Mouse (Mus musculus) ES-E14 (cell line): ENCODE measurements at regions not wholly inside any gene's neighbourhood (a gene's known extent, or its start where the extent isn't known, plus 50 kb on each side); places are given as distances from the start of the nearest gene placed in this dataset.
A peak's percentile ranks its signal among the peaks of the same experiment; 100 is the strongest.

ENCODE experiments used
- DNase-seq: peaks from one replicate; pipeline ENCODE4 v3.0.0-alpha.2; 2013; ENCODE audit warnings: low read depth, low spot score
- H3K27ac ChIP-seq: 2 replicates; pipeline ENCODE4 v1.5.1; 2012; ENCODE audit warnings: low read depth, mild to moderate bottlenecking, low read length, moderate library complexity, mixed read lengths; ENCODE audit not compliant: poor library complexity, insufficient read depth, severe bottlenecking
- H3K36me3 ChIP-seq: 2 replicates; pipeline ENCODE4 v1.6.1; 2012; ENCODE audit warnings: mild to moderate bottlenecking, low read length, moderate library complexity, mixed read lengths; ENCODE audit not compliant: control insufficient read depth, poor library complexity, insufficient read depth, severe bottlenecking
- H3K4me1 ChIP-seq, 2 experiments: fragments of 150-350 bp in 1 of 2; sonication (generic) in 1 of 2; 2 replicates each; pipeline ENCODE4 v1.6.1; 2012; ENCODE audit warnings: low read length in 2 of 2, mild to moderate bottlenecking in 1 of 2, mixed read lengths in 1 of 2; ENCODE audit not compliant: control insufficient read depth in 2 of 2, insufficient read depth in 2 of 2, poor library complexity in 1 of 2
- H3K4me3 ChIP-seq, 2 experiments: fragments of 150-350 bp in 1 of 2; sonication (generic) in 1 of 2; 2 replicates each; pipeline ENCODE4 v1.5.1; 2012; ENCODE audit warnings: low read length in 2 of 2, low read depth in 1 of 2, mild to moderate bottlenecking in 1 of 2, mixed read lengths in 1 of 2; ENCODE audit not compliant: insufficient read depth in 1 of 2, poor library complexity in 1 of 2, severe bottlenecking in 1 of 2
- H3K9ac ChIP-seq: 2 replicates; pipeline ENCODE4 v1.6.1; 2012; ENCODE audit warnings: low read depth, mild to moderate bottlenecking, low read length, mixed read lengths; ENCODE audit not compliant: poor library complexity, insufficient read depth, severe bottlenecking
- H3K9me3 ChIP-seq: fragments of 150-350 bp; sonication (generic); 2 replicates; pipeline ENCODE4 v1.6.1; 2012; ENCODE audit warnings: low read depth, mild to moderate bottlenecking, low read length; ENCODE audit not compliant: control insufficient read depth, insufficient read depth
- CHD2 ChIP-seq: IDR thresholded peaks from 2 replicates; pipeline ENCODE4 v1.6.1; 2014; ENCODE audit warnings: mild to moderate bottlenecking, low read depth, low read length, inconsistent platforms
- HCFC1 ChIP-seq: IDR thresholded peaks from 2 replicates; pipeline ENCODE4 v1.6.1; 2012; ENCODE audit warnings: low read length, inconsistent platforms, borderline replicate concordance; ENCODE audit not compliant: insufficient read depth
- MAFK ChIP-seq: IDR thresholded peaks from 2 replicates; pipeline ENCODE4 v1.6.1; 2014; ENCODE audit warnings: mild to moderate bottlenecking, low read depth, low read length, inconsistent platforms; ENCODE audit not compliant: insufficient read depth
- ZC3H11A ChIP-seq: IDR thresholded peaks from 2 replicates; pipeline ENCODE4 v1.6.1; 2012; ENCODE audit warnings: low read depth, mild to moderate bottlenecking, inconsistent platforms, low read length, borderline replicate concordance
- ZNF384 ChIP-seq: IDR thresholded peaks from 2 replicates; pipeline ENCODE4 v1.6.1; 2012; ENCODE audit warnings: low read depth, low read length, inconsistent platforms
- in situ Hi-C, 2 experiments: fragments of 600-800 bp; cut with MboI; formaldehyde crosslinking; loops; one replicate each; pipeline ENCODE4 v1.15.1; 2025; ENCODE audit warnings: low sequenced_read_pairs in 2 of 2, inconsistent platforms in 1 of 2; ENCODE audit not compliant: unreplicated experiment in 2 of 2

DNA sequence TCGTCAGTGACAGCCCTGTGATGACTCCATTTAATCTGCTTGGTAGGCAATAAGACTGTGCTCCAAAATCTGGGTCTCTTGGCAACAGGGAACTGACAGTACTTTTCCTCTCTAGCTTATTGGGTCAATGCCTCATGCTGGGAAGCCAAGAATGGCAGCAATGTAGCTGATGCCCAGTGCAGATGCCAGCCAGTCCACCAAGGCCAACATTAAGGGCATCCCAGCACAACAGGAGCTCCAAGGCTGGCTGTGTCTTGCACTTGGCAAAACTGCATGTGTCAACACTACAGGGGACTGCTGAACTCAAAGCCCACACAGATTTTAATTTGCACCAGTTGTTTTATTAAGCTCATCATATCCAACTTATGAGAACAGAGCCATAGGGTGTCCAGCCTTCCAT, 437.9 kb downstream of the Actr3 start:
- TF ChIP-seq ZNF384 (no peak), CHD2 (no peak), ZC3H11A (no peak), MAFK (no peak), HCFC1 (no peak)
- no peaks in the 10 kb centered on the region for H3K36me3 ChIP-seq
- no peaks in the 10 kb centered on the region for H3K9me3 ChIP-seq
- H3K9ac ChIP-seq = no peak overlapping the region
- no peak overlapping the region for H3K4me3 ChIP-seq
- H3K27ac ChIP-seq = no peak overlapping the region
- no peak for DNase-seq
- H3K4me1 ChIP-seq = no peaks in the 10 kb centered on the region
- in situ Hi-C loops = no loop called here

DNA sequence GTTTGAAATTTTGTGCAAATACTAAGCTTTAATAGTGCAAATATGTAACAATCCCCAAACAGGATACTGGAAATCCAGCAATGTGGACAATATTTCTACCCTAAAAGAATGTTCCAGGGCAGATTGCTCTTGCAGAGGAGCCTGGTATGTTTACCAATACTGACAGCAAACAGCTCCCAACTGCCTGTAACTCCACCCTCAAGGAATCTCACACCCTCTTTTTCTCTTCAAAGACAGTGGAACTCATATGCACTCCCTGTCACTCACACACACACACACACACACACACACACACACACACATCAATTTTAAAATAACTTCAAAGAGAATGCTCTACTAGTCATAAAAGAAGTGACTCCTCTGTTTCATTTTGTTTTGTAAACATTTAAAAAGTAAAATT, 484.7 kb downstream of the Actr3 start:
- no peak overlapping the region for H3K9ac ChIP-seq
- H3K9me3 ChIP-seq = no peaks in the 10 kb centered on the region
- H3K4me3 ChIP-seq = no peak overlapping the region
- in situ Hi-C loops = no loop called here
- no peak for DNase-seq
- no peak overlapping the region for H3K27ac ChIP-seq
- H3K36me3 ChIP-seq = no peaks in the 10 kb centered on the region
- H3K4me1 ChIP-seq = no peaks in the 10 kb centered on the region
- TF ChIP-seq HCFC1 = no peak
- no peak for TF ChIP-seq ZC3H11A
- TF ChIP-seq ZNF384 = no peak
- TF ChIP-seq CHD2 = no peak
- TF ChIP-seq MAFK = no peak

DNA sequence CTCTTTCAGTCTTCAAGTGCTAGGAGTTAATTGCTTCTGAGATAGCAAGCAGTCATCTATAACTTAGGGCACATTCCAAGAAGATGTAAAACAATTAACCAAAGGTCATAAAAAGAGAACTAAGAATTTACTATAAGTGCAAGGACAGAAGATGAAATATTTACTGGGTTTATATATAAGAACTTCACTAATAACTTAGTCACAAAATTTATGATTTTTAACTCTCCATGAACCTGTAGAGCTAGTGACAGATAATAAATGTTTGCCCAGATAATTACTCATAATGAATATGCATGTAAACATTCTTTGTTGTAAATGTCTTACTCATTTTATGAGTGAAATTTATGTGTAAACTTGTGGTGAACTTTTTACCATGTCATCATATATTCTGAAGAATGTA, 531.2 kb downstream of the Actr3 start:
- Histone ChIP-seq H3K9ac (no peak overlapping the region), H3K9me3 (no peaks in the 10 kb centered on the region), H3K4me3 (no peak overlapping the region), H3K4me1 (no peaks in the 10 kb centered on the region), H3K27ac (no peak overlapping the region), H3K36me3 (no peaks in the 10 kb centered on the region)
- no peak for TF ChIP-seq ZC3H11A
- no peak for TF ChIP-seq CHD2
- no peak for TF ChIP-seq MAFK
- TF ChIP-seq ZNF384 = no peak
- no peak for TF ChIP-seq HCFC1
- in situ Hi-C loops = no loop called here
- DNase-seq = no peak

DNA sequence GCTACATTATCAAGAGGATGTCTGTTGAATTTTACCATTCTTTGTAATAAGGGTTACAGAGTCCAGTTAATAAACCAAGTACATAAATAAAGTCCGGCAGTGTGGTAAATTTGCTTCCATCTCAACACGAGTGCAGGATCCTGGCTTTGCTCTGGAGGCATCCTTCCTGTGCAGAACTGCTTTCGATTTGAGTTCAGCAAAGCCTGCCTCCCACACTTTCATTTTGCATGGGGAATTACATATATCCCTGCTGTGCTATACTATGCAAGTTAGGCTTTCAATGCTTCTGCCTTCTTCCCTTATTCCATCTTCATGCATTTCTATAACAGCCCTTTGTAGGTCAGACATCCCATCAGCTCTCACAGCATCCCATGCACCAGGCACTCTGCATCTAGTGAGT, 564.4 kb downstream of the Actr3 start:
- DNase-seq = no peak
- no peak overlapping the region for H3K4me3 ChIP-seq
- in situ Hi-C loops = no loop called here
- no peak overlapping the region for H3K9ac ChIP-seq
- no peaks in the 10 kb centered on the region for H3K36me3 ChIP-seq
- TF ChIP-seq ZC3H11A (no peak), MAFK (no peak), HCFC1 (no peak), CHD2 (no peak), ZNF384 (no peak)
- H3K9me3 ChIP-seq = no peaks in the 10 kb centered on the region
- no peak overlapping the region for H3K27ac ChIP-seq
- no peaks in the 10 kb centered on the region for H3K4me1 ChIP-seq

DNA sequence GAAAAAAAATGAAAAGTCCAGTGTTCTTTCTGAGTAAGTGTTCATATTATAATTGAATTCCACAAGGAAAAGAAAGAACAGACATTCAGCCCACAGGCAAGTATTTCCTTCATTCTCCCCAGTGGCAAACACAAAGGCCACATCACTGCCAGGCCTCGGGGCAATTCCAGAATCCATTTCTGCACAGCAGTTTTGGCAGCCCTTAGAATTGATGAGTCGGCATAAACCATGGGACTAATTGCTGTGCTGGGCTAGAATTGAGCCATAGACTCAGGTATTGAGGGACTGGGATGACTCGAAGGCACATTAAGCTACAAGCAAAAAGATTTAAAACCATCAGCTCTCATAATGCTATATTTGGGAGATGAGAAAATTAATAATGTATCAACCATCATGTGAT, 569.3 kb downstream of the Actr3 start:
- in situ Hi-C loops = no loop called here
- no peak for TF ChIP-seq HCFC1
- no peak for TF ChIP-seq ZNF384
- TF ChIP-seq MAFK = peak; percentile 88
- no peak for TF ChIP-seq CHD2
- Histone ChIP-seq H3K4me1 (no peaks in the 10 kb centered on the region), H3K9ac (no peak overlapping the region), H3K4me3 (no peak overlapping the region), H3K36me3 (no peaks in the 10 kb centered on the region), H3K9me3 (no peaks in the 10 kb centered on the region), H3K27ac (no peak overlapping the region)
- no peak for DNase-seq
